Mouse (Mus musculus) CH12.LX (cell line): ENCODE data around the gene Camkk2. TPM values are rescaled to one million over a fixed set of nuclear protein-coding genes. Genes with fewer than 3 reads are reported as not detected.

Experiments used
- DNase-seq: peaks from one replicate; pipeline ENCODE4 v3.0.0-alpha.2; 2013; ENCODE audit errors: extremely low read depth
- H3K27ac ChIP-seq: 2 replicates; pipeline ENCODE4 v1.5.1; 2012; ENCODE audit warnings: low read depth, mild to moderate bottlenecking, control low read depth, moderate library complexity; ENCODE audit not compliant: insufficient read depth
- H3K27me3 ChIP-seq: replicated peaks from 2 replicates; pipeline ENCODE3; 2012; ENCODE audit warnings: inconsistent platforms
- H3K36me3 ChIP-seq, 2 experiments: replicated peaks in 1 of 2; 2 replicates each; pipeline versions ENCODE3 to v1.6.1; 2012; ENCODE audit warnings: inconsistent platforms in 1 of 2, low read length in 1 of 2, mild to moderate bottlenecking in 1 of 2, mixed read lengths in 1 of 2, moderate library complexity in 1 of 2; ENCODE audit not compliant: control insufficient read depth in 1 of 2, insufficient read depth in 1 of 2
- H3K4me1 ChIP-seq, 2 experiments: 2 replicates each; pipeline ENCODE4 v1.6.1; 2012; ENCODE audit warnings: inconsistent platforms in 1 of 2, moderate library complexity in 1 of 2; ENCODE audit not compliant: insufficient read depth in 2 of 2, control insufficient read depth in 1 of 2
- H3K4me2 ChIP-seq: 2 replicates; pipeline ENCODE4 v1.6.1; 2012; ENCODE audit warnings: low read depth, mild to moderate bottlenecking, control low read depth; ENCODE audit not compliant: poor library complexity, insufficient read depth, severe bottlenecking
- H3K4me3 ChIP-seq, 3 experiments: fragments of 150-350 bp in 1 of 3; sonication (generic) in 1 of 3; replicated peaks in 1 of 3; 2 replicates each; pipeline versions ENCODE3 to v1.5.1; 2011 to 2012; ENCODE audit warnings: low read depth in 2 of 3, low read length in 2 of 3, mild to moderate bottlenecking in 2 of 3, moderate library complexity in 2 of 3, control low read depth in 1 of 3, improper control_type of control experiment in 1 of 3, inconsistent platforms in 1 of 3, mixed read lengths in 1 of 3; ENCODE audit not compliant: poor library complexity in 1 of 3
- H3K79me2 ChIP-seq: replicated peaks from 2 replicates; pipeline ENCODE4 v1.6.1; 2012; ENCODE audit warnings: mild to moderate bottlenecking, moderate library complexity; ENCODE audit not compliant: control insufficient read depth, poor library complexity, insufficient read depth, severe bottlenecking; ENCODE audit errors: extremely low read depth
- H3K9ac ChIP-seq: 2 replicates; pipeline ENCODE4 v1.6.1; 2012; ENCODE audit warnings: low read depth, mild to moderate bottlenecking, control low read depth, moderate library complexity; ENCODE audit not compliant: insufficient read depth
- H3K9me3 ChIP-seq: replicated peaks from 2 replicates; pipeline ENCODE3; 2012; ENCODE audit warnings: low read length, inconsistent platforms, mixed read lengths
- BHLHE40 ChIP-seq: IDR thresholded peaks from 2 replicates; pipeline ENCODE4 v1.6.1; 2011; ENCODE audit warnings: mild to moderate bottlenecking, low read depth, low read length, improper control_type of control experiment
- CHD1 ChIP-seq: IDR thresholded peaks from 2 replicates; pipeline ENCODE4 v1.6.1; 2012; ENCODE audit warnings: low read depth, low read length, improper control_type of control experiment, inconsistent platforms
- E2F4 ChIP-seq: IDR thresholded peaks from 2 replicates; pipeline ENCODE4 v1.6.1; 2011; ENCODE audit warnings: low read depth, low read length, improper control_type of control experiment; ENCODE audit not compliant: insufficient replicate concordance
- ELF1 ChIP-seq: IDR thresholded peaks from 2 replicates; pipeline ENCODE4 v1.6.1; 2014; ENCODE audit warnings: low read depth, mild to moderate bottlenecking, inconsistent platforms, low read length, improper control_type of control experiment
- EP300 ChIP-seq: IDR thresholded peaks from 2 replicates; pipeline ENCODE4 v1.6.1; 2011; ENCODE audit warnings: low read length, improper control_type of control experiment
- HCFC1 ChIP-seq: IDR thresholded peaks from 2 replicates; pipeline ENCODE4 v1.6.1; 2012; ENCODE audit warnings: low read depth, mild to moderate bottlenecking, inconsistent platforms, low read length, improper control_type of control experiment
- IRF4 ChIP-seq: IDR thresholded peaks from 2 replicates; pipeline ENCODE4 v1.6.1; 2014; ENCODE audit warnings: low read depth, mild to moderate bottlenecking, inconsistent platforms, low read length, improper control_type of control experiment
- JUND ChIP-seq: conservative IDR thresholded peaks from 2 replicates; pipeline ENCODE4 v1.6.1; 2011; ENCODE audit warnings: low read depth, low read length, improper control_type of control experiment
- KAT2A ChIP-seq: IDR thresholded peaks from 2 replicates; pipeline ENCODE4 v1.6.1; 2012; ENCODE audit warnings: low read length, improper control_type of control experiment, inconsistent platforms; ENCODE audit not compliant: insufficient replicate concordance
- MAFK ChIP-seq: IDR thresholded peaks from 2 replicates; pipeline ENCODE4 v1.6.1; 2011; ENCODE audit warnings: low read length, improper control_type of control experiment; ENCODE audit not compliant: insufficient replicate concordance
- MAZ ChIP-seq: IDR thresholded peaks from 2 replicates; pipeline ENCODE4 v1.6.1; 2012; ENCODE audit warnings: low read depth, mild to moderate bottlenecking, inconsistent platforms, low read length, improper control_type of control experiment, moderate library complexity
- MEF2A ChIP-seq: IDR thresholded peaks from 2 replicates; pipeline ENCODE4 v1.6.1; 2014; ENCODE audit warnings: low read depth, mild to moderate bottlenecking, inconsistent platforms, low read length, improper control_type of control experiment, borderline replicate concordance
- NRF1 ChIP-seq: IDR thresholded peaks from 2 replicates; pipeline ENCODE4 v1.6.1; 2014; ENCODE audit warnings: low read depth, mild to moderate bottlenecking, inconsistent platforms, low read length, improper control_type of control experiment, moderate library complexity
- PAX5 ChIP-seq: IDR thresholded peaks from 2 replicates; pipeline ENCODE4 v1.6.1; 2012; ENCODE audit warnings: low read length, inconsistent platforms, mixed read lengths
- POLR2A ChIP-seq: IDR thresholded peaks from 2 replicates; pipeline ENCODE4 v1.6.1; 2011; ENCODE audit warnings: low read depth, mild to moderate bottlenecking, improper control_type of control experiment, low read length
- RCOR1 ChIP-seq: conservative IDR thresholded peaks from 2 replicates; pipeline ENCODE4 v1.6.1; 2012; ENCODE audit warnings: low read depth, mild to moderate bottlenecking, inconsistent platforms, low read length, improper control_type of control experiment
- SIN3A ChIP-seq: IDR thresholded peaks from 2 replicates; pipeline ENCODE4 v1.6.1; 2012; ENCODE audit warnings: low read length, improper control_type of control experiment, inconsistent platforms
- TBP ChIP-seq: conservative IDR thresholded peaks from 2 replicates; pipeline ENCODE4 v1.6.1; 2011; ENCODE audit warnings: low read depth, low read length, improper control_type of control experiment
- UBTF ChIP-seq: IDR thresholded peaks from 2 replicates; pipeline ENCODE4 v1.6.1; 2012; ENCODE audit warnings: low read depth, mild to moderate bottlenecking, inconsistent platforms, low read length, improper control_type of control experiment, moderate library complexity
- USF1 ChIP-seq: IDR thresholded peaks from 2 replicates; pipeline ENCODE4 v1.6.1; 2014; ENCODE audit warnings: low read depth, mild to moderate bottlenecking, inconsistent platforms, low read length, improper control_type of control experiment
- ZNF384 ChIP-seq: IDR thresholded peaks from 2 replicates; pipeline ENCODE4 v1.6.1; 2012; ENCODE audit warnings: low read depth, low read length, improper control_type of control experiment, inconsistent platforms
- dilution Hi-C: fragments of 300-500 bp; cut with MboI; formaldehyde crosslinking; loops from 2 replicates; pipeline ENCODE4 v1.14.3; 2020; ENCODE audit warnings: low sequenced_read_pairs; ENCODE audit not compliant: extremely low pct_unique_long_range_greater_than_20kb, extremely low pct_ligation_motif_present
- in situ Hi-C: fragments of 300-500 bp; cut with MboI; formaldehyde crosslinking; loops from 3 replicates; pipeline ENCODE4 v1.14.3; 2019; ENCODE audit warnings: low sequenced_read_pairs, low pct_ligation_motif_present, low pct_unique_long_range_greater_than_20kb, mixed read lengths
- polyA plus RNA-seq: library from polyadenylated mRNA; unstranded; fragments of >175 nt; gene quantifications from 2 replicates; pipeline ENCODE4 v1.2.1, GENCODE M21; 2012; ENCODE audit warnings: low read depth; ENCODE audit not compliant: insufficient read length
- total RNA-seq, 2 experiments: library from RNA; depleted of rRNA; stranded (reverse); fragments of 300-350 nt in 1 of 2; fragments of >200 nt in 1 of 2; gene quantifications; 2 replicates each; pipeline ENCODE4 v1.2.3; 2012 to 2014

Camkk2 gene
- total and polyA plus RNA-seq, 3 experiments: 8.6 to 12.7 (median 12.3) TPM

DNA sequence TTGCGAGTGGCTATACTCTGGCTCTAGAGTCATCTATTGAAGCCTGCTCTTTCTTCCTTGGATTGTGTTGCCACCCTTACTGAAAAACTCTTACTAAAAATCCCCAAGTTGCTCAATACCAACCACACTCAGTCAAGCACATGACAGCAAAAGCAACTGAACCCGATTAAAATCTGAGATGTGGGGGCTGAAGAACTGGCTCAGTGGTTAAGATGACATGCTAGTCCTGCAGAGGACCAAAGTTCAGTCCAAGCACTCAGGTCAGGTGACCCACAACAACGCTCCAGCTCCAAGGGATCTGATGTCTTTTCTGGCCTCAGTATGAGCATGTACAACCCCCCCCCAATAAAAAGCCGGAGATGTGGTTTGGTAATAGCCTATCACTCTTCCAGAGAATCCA is 74.6 kb downstream of the Camkk2 start:
- H3K27me3 ChIP-seq: peaks cover 8% of the 10 kb centered on the region
- no peaks in the 10 kb centered on the region for H3K9me3 ChIP-seq
- no peak for DNase-seq
- no peaks in the 10 kb centered on the region for H3K79me2 ChIP-seq
- no peak overlapping the region for H3K4me3 ChIP-seq
- H3K4me1 ChIP-seq: peaks cover 0 to 25% of the 10 kb centered on the region in 2 experiments; a peak in 2 of 4 replicates
- no peak overlapping the region for H3K9ac ChIP-seq
- H3K27ac ChIP-seq: no peak overlapping the region
- TF ChIP-seq PAX5 (no peak), MEF2A (no peak), MAFK (no peak), NRF1 (no peak), CHD1 (no peak), JUND (no peak)
- no peak overlapping the region for H3K4me2 ChIP-seq
- in situ Hi-C loops: no loop called here
- dilution Hi-C loops: no loop called here
- no peaks in the 10 kb centered on the region for H3K36me3 ChIP-seq

DNA sequence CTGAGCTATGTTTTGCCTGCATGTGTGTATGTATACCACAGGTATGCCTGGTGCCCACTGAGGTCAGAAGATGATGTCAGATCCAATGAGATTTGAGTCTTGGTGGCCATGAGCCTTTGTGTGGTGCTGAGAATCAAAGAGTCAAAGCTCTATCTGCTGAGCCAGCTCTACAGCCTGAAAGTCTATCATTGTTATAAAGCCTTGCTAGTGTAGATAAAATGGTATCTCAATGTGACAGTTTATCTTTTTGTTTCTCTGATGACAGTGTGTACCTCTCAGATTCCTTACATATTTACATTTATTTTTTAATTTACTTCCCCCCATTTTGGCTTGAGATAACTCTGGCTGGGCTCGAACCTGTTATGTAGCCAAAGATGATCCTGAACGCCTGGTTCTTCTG is 75.6 kb downstream of the Camkk2 start:
- H3K79me2 ChIP-seq: no peaks in the 10 kb centered on the region
- DNase-seq: no peak
- in situ Hi-C loops (no loop called here), dilution Hi-C loops (no loop called here)
- H3K27me3 ChIP-seq: peaks cover 8% of the 10 kb centered on the region
- no peak overlapping the region for H3K4me3 ChIP-seq
- no peak overlapping the region for H3K27ac ChIP-seq
- H3K9me3 ChIP-seq: no peaks in the 10 kb centered on the region
- H3K36me3 ChIP-seq: no peaks in the 10 kb centered on the region
- peaks cover 6 to 25% of the 10 kb centered on the region in 2 experiments for H3K4me1 ChIP-seq
- H3K9ac ChIP-seq: no peak overlapping the region
- H3K4me2 ChIP-seq: no peak overlapping the region
- TF ChIP-seq TBP: no peak
- no peak for TF ChIP-seq UBTF
- no peak for TF ChIP-seq IRF4
- no peak for TF ChIP-seq E2F4
- no peak for TF ChIP-seq MEF2A
- TF ChIP-seq POLR2A: no peak
- TF ChIP-seq NRF1: no peak
- TF ChIP-seq HCFC1: no peak
- no peak for TF ChIP-seq ELF1
- no peak for TF ChIP-seq BHLHE40
- TF ChIP-seq KAT2A: no peak
- no peak for TF ChIP-seq MAFK
- TF ChIP-seq ZNF384: no peak
- TF ChIP-seq MAZ: no peak
- TF ChIP-seq SIN3A: no peak
- no peak for TF ChIP-seq RCOR1
- TF ChIP-seq USF1: no peak
- no peak for TF ChIP-seq EP300
